Mouse (Mus musculus): ENCODE results near the gene Mycbp2.

Gene Mycbp2

DNA sequence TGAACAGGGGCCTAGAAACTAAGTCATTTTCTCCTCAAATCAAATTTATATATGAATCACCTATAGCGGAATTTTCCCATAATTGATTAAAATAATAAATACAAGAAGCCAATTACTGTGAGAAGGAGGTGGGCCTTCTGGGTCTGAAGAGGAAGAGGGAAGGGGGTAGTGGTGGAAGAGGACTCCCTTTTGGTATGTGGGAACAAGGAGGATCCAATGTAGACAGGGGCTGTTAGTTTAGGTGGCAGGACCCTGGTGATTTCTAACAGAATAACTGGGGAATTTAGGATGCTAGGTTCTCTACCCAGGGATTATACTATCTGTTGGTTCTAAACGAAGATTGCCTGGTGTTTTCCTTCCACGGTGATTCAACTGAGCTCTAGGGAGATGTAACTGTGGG, 130.3 kb downstream of the Mycbp2 start:
- Histone ChIP-seq H3K27me3 (ENCODE audit: control insufficient read depth, insufficient read depth, low read length, poor library complexity, severe bottlenecking) (no peaks in the 10 kb centered on the region), H3K36me3 (ENCODE audit: control insufficient read depth, insufficient read depth, low read length, poor library complexity, severe bottlenecking) (peaks cover 9% of the 10 kb centered on the region)
- DNase-seq (ENCODE audit: low read depth, low spot score) = no peak

DNA sequence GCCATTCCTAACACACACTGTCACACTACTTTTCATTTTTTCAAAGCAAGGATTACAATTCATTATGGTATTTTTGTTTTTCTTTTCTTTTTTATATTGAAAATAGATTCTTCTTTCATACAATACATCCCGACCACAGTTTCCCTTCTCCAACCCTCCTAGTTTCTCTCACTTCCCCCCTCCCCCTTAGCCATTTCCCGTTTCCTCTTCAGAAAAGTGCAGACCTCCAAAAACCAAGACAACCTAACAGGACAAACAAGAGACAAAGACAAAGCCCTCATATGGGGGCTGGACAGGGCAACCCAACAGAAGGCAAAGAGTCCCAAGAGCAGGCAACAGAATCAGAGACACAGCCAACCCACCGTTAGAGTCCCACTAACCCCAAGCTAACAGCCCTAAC, 160.0 kb downstream of the Mycbp2 start:
- H3K27me3 ChIP-seq (ENCODE audit: control insufficient read depth, insufficient read depth, low read length, poor library complexity, severe bottlenecking) = no peaks in the 10 kb centered on the region
- peaks cover 9% of the 10 kb centered on the region for H3K36me3 ChIP-seq (ENCODE audit: control insufficient read depth, insufficient read depth, low read length, poor library complexity, severe bottlenecking)

DNA sequence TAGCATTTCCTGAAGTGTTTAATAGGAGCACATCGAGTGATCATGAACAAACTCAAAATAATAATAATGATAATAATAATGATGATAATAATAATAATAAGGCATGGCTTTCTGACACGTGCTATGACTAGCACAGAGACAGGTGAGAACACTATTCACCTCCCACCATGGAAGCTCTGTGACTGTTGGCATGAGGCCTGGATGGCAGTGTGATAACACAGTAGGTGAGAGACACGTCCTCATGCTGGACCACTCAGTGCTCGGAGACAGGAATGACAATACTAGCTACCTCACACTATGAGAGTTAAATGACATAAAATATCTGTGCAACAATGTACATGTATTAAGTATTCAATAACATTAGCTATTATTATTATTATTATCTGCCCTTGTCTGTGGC, 160.5 kb downstream of the Mycbp2 start:
- no peak for DNase-seq (ENCODE audit: low read depth, low spot score)
- H3K27me3 ChIP-seq (ENCODE audit: control insufficient read depth, insufficient read depth, low read length, poor library complexity, severe bottlenecking) = no peaks in the 10 kb centered on the region
- H3K36me3 ChIP-seq (ENCODE audit: control insufficient read depth, insufficient read depth, low read length, poor library complexity, severe bottlenecking) = peaks cover 7% of the 10 kb centered on the region

More for the DNA sequence above, 160.0 kb downstream of the Mycbp2 start:
- DNase-seq (ENCODE audit: low read depth, low spot score) = no peak

DNA sequence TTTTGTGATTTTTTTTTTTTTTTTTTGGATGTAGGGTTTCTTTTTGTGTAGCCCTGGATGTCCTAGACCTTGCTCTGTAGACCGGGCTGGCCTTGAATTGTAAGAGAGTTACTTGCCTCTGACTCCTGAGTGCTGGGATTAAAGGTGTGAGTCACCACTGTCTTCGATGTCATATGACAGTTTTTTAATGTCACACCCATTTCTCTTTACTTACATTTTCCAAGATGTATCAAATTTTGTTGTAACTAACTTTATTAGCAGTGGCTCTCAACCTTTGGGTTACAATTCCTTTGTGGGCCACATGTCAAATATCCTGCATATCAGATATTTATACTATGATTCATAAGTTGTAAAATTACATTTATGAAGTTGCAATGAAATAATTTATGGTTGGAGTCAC, 166.5 kb downstream of the Mycbp2 start:
- DNase-seq (ENCODE audit: low read depth, low spot score) = no peak
- no peaks in the 10 kb centered on the region for H3K27me3 ChIP-seq (ENCODE audit: control insufficient read depth, insufficient read depth, low read length, poor library complexity, severe bottlenecking)
- H3K36me3 ChIP-seq (ENCODE audit: control insufficient read depth, insufficient read depth, low read length, poor library complexity, severe bottlenecking) = peaks cover 5% of the 10 kb centered on the region

DNA sequence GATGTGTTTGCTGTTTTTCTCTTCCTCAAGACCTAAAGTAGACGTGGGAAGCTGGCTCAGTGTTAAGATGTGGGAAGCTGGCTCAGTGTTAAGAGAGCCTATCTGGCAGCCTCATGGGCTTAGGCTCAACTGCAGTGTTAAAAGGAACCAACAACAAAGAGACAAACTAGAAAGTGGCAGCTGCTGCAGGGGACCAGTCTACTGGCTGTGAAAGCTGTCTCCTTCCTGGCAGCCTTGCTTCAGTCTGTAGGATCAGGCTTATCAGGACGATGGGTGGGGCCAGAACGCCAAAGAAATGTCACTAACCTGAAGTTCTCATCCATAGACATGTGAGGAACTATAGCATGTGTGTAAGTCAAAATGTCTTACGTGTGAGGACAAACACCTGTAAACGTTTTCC, 183.7 kb downstream of the Mycbp2 start:
- H3K27me3 ChIP-seq (ENCODE audit: control insufficient read depth, insufficient read depth, low read length, poor library complexity, severe bottlenecking) = no peaks in the 10 kb centered on the region
- no peak for DNase-seq (ENCODE audit: low read depth, low spot score)
- H3K36me3 ChIP-seq (ENCODE audit: control insufficient read depth, insufficient read depth, low read length, poor library complexity, severe bottlenecking) = peaks cover 6% of the 10 kb centered on the region; the same call in 1 of the 2 replicates

DNA sequence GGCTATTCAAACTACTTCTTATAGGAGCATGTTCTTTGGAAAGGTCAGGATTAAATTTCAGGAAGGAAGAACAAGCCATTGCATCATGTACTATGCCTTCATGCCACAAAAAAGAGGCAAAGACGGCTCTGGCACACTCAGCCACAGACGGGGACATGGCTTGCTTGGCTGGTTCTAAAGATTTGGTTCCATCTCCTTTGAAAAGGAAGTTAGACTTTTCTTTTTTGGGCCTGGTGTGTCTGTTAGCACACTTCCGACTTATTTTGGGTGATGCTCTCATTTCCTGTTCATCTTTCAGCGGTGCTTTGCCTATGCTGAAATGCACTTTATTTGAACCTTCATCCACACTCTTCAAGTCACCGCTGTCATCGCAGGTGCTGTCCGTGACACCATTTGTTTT, 190.9 kb downstream of the Mycbp2 start:
- peak; percentile 55 for DNase-seq (ENCODE audit: low read depth, low spot score)
- no peaks in the 10 kb centered on the region for H3K27me3 ChIP-seq (ENCODE audit: control insufficient read depth, insufficient read depth, low read length, poor library complexity, severe bottlenecking)
- H3K36me3 ChIP-seq (ENCODE audit: control insufficient read depth, insufficient read depth, low read length, poor library complexity, severe bottlenecking) = peaks cover 5% of the 10 kb centered on the region; the same call in 1 of the 2 replicates

DNA sequence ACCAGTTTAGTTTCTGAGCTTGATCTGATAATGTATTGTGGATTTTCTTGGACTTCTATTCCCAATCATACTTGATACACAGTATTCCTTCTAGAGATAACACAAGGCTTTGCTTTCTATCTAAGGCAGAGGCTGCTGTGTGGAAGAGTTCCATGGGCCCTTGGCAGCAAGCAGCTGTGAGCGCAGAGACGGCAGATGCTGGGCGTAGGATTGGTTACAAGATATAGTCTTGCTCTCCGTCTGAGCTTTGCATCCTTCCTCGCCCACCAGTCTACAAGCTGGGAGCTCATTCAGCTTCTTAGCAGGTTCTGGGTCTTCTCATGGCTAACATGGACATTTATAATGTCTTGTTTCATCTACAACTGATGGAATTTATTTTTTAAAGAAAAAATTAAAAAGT, 196.5 kb downstream of the Mycbp2 start:
- Histone ChIP-seq H3K27me3 (ENCODE audit: control insufficient read depth, insufficient read depth, low read length, poor library complexity, severe bottlenecking) (no peaks in the 10 kb centered on the region), H3K36me3 (ENCODE audit: control insufficient read depth, insufficient read depth, low read length, poor library complexity, severe bottlenecking) (peaks cover 8% of the 10 kb centered on the region; the same call in 1 of the 2 replicates)
- DNase-seq (ENCODE audit: low read depth, low spot score) = no peak

DNA sequence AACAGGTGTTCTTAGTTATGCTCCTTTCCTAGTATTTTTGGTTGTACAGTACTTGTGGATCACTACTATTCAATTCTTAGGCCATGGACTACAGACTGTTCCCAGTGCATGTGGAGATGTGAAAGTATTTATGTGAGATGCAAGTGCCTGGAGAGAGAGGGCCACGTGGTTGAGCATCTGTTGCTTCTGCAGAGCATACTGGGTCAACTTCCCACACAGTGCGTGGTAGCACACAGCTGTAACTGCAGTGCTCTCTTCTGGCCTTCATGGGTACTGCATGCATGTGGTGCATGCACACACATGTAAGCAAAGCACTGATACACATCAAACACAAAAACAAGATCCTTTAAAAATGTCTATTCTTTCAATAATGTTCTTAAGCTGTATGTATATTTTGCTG, 214.6 kb downstream of the Mycbp2 start:
- Histone ChIP-seq H3K36me3 (ENCODE audit: control insufficient read depth, insufficient read depth, low read length, poor library complexity, severe bottlenecking) (peaks cover 12% of the 10 kb centered on the region), H3K27me3 (ENCODE audit: control insufficient read depth, insufficient read depth, low read length, poor library complexity, severe bottlenecking) (no peaks in the 10 kb centered on the region)
- DNase-seq (ENCODE audit: low read depth, low spot score) = peak; percentile 58

DNA sequence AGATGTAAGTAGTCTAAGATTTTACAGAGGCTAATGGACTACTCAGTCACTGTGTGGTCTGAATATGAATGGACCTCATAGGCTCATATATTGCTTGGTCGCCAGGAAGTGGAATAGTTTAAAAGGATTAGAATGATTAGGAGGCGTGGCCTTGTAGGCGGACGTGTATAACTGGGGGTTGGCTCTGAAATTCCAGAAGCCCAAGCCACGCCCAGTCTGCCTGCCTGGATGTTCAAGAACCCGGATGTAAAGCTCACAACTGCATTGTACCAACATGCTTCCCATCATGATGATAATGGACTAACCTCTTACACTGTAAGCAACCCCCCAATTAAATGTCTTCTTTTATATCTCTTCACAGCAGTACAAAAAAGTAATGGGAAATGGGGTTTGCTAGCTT, 220.9 kb downstream of the Mycbp2 start:
- Histone ChIP-seq H3K27me3 (ENCODE audit: control insufficient read depth, insufficient read depth, low read length, poor library complexity, severe bottlenecking) (no peaks in the 10 kb centered on the region), H3K36me3 (ENCODE audit: control insufficient read depth, insufficient read depth, low read length, poor library complexity, severe bottlenecking) (peaks cover 13% of the 10 kb centered on the region)
- DNase-seq (ENCODE audit: low read depth, low spot score) = no peak

DNA sequence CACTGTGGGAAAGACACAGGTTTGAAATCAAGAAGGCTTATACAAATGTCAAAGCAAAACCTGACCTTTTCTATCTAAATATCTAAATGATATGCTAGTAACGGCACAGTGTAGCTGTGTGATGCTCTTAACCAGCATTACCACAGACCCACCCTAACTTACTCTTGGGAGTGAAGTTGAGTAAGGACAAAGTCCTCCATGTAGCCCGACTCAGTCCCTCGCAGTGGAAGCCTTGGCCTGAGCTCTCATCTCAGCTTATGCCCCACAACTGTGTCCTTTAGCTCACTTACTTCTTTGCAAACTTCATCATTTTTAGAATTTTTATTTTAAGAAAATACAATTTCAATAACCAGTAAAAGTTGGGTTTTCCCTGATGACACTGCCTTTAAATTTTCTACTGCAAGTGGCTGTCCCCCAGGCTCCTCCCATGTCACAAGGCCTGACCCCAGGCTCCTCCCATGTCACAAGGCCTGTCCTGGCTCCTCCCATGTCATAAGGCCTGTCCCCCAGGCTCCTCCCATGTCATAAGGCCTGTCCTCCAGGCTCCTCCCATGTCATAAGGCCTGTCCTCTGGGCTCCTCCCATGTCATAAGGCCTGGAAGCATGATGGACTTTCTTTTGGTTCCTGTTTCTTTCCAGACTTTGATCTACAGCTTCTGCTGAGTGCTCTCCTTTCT, 231.5 kb downstream of the Mycbp2 start:
- Histone ChIP-seq H3K36me3 (ENCODE audit: control insufficient read depth, insufficient read depth, low read length, poor library complexity, severe bottlenecking) (peaks cover 13% of the 10 kb centered on the region), H3K27me3 (ENCODE audit: control insufficient read depth, insufficient read depth, low read length, poor library complexity, severe bottlenecking) (no peaks in the 10 kb centered on the region)
- DNase-seq (ENCODE audit: low read depth, low spot score) = peak; percentile 70

DNA sequence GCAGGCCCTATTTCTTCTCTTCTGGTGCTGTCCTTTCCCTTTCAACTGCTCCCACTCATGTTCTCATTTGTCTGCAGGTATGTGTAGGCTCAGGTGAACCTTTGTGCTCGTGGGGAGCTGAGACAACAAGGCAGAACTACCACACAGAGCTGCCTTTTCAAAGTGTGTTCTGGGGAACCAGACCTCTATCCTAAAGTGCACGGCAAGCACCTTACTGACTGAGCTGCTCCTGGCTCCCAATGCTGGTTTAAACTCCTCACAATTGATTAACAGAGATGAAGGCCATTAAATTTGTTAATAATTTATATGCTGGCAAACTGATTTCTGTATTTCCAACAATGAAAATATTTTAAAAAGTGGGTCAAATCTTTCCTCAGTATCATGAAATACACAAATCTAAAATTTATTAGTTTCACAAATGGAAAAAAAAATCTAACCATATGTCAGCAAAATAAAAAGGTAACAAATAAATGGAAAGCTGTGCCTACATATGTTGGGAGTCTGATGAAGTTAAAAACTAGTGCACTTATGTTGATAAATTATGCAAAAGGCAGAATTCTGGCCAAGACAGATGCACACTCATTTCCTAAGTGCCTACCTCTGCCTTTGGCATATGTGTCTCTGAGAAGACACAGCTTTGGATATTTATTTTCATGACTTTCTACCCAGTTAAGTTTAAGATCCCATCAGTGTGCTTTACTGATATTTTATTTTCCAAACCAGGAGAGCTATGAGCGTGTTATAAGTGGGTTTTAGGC, 233.8 kb downstream of the Mycbp2 start:
- DNase-seq (ENCODE audit: low read depth, low spot score) = no peak
- no peaks in the 10 kb centered on the region for H3K27me3 ChIP-seq (ENCODE audit: control insufficient read depth, insufficient read depth, low read length, poor library complexity, severe bottlenecking)
- H3K36me3 ChIP-seq (ENCODE audit: control insufficient read depth, insufficient read depth, low read length, poor library complexity, severe bottlenecking) = peaks cover 12% of the 10 kb centered on the region

DNA sequence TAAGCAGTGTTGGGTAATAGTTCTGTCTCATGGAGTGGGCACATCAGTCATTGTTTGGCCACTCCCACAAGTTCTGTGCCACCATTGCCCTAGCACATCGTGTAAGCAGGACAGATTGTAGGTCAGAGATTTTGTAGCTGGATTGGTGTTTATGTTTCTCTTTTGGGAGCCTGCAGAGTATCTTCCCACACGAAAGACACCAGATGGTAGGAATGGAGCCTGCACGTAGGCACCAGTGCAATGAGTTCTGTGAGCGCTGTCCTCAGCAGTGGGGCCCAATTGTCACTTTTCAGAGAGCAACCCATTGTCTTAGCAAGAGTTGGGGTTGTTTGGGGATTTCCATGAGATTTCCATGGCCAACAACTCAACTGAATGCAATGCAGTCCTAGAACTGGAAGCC, 236.6 kb downstream of the Mycbp2 start:
- Histone ChIP-seq H3K27me3 (ENCODE audit: control insufficient read depth, insufficient read depth, low read length, poor library complexity, severe bottlenecking) (no peaks in the 10 kb centered on the region), H3K36me3 (ENCODE audit: control insufficient read depth, insufficient read depth, low read length, poor library complexity, severe bottlenecking) (peaks cover 4% of the 10 kb centered on the region; the same call in 1 of the 2 replicates)
- DNase-seq (ENCODE audit: low read depth, low spot score) = no peak

DNA sequence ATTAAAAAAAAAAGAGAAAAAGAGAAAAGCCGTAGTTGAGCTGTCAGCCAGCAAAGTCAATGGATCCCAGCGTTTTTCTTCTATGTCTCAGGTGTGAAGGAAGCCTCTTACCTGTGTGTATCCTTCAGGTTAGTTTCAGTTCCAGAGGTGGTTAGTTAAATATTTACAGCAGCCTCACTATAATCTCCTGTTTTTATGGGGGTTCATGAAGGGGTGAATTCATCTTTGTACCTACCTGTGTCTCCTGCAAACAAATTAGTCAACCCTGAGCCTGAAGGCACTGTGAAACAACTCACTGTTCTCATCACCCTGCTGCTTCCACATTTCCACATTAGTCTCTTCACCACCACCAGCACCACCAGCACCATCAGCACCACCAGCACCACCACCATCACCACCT, 240.3 kb downstream of the Mycbp2 start:
- no peak for DNase-seq (ENCODE audit: low read depth, low spot score)
- Histone ChIP-seq H3K36me3 (ENCODE audit: control insufficient read depth, insufficient read depth, low read length, poor library complexity, severe bottlenecking) (no peaks in the 10 kb centered on the region), H3K27me3 (ENCODE audit: control insufficient read depth, insufficient read depth, low read length, poor library complexity, severe bottlenecking) (no peaks in the 10 kb centered on the region)

DNA sequence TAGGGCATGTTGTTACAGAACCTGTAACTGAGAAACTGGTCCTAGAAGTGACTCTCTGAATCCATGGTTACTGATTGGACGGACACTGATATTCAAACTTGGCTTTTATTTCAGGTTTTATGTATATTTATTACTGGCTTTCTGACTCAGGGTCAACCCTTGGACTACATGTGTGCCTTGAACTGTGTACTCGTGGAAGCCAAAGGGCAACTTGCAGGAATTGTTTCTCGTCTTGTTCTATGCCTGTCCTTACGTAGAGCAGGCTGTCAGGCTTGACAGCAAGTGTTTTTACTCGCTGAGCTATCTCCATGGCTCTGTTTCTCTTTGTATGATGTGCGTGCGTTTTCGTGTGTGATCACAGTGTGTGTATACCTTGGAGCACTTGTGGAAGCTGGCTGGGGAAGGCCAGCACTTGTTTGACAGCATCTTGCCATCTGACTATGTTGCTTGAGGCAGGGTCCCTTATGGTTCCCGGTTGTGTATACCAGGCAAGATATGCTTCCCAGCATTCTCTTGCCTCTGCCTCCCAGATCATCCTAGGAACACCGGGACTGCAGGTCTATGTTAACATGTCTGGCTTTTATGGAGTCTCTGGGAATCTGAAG, 243.8 kb downstream of the Mycbp2 start:
- Histone ChIP-seq H3K36me3 (ENCODE audit: control insufficient read depth, insufficient read depth, low read length, poor library complexity, severe bottlenecking) (no peaks in the 10 kb centered on the region), H3K27me3 (ENCODE audit: control insufficient read depth, insufficient read depth, low read length, poor library complexity, severe bottlenecking) (no peaks in the 10 kb centered on the region)
- DNase-seq (ENCODE audit: low read depth, low spot score) = no peak

DNA sequence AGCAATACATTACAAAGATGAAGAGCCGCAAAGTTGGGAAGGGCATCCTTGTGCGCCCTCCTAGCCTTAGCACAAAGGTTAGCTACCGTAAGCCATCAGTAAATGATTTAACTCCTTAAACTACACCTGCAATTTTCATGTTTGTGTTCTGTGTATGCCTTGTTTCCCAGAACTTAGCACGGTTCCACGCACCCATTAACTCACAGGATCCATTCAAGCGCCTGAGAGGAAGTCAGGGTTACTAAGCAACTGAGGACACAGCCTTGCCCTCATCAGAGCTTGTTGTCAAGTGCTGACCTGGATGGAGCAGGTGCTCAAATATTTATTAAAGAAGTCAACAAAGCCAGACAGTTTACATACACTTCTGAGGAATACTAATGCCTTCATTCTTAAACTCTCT, 244.4 kb downstream of the Mycbp2 start:
- Histone ChIP-seq H3K36me3 (ENCODE audit: control insufficient read depth, insufficient read depth, low read length, poor library complexity, severe bottlenecking) (no peaks in the 10 kb centered on the region), H3K27me3 (ENCODE audit: control insufficient read depth, insufficient read depth, low read length, poor library complexity, severe bottlenecking) (no peaks in the 10 kb centered on the region)
- no peak for DNase-seq (ENCODE audit: low read depth, low spot score)
